Mouse (Mus musculus) layer of hippocampus, postnatal 14 days (tissue): ENCODE results near the gene Ddx49. TPM values are rescaled to one million over a fixed set of nuclear protein-coding genes. Genes with fewer than 3 reads are reported as not detected.
A peak's percentile ranks its signal among the peaks of the same experiment; 100 is the strongest.

Source experiments
- DNase-seq, 2 experiments: peaks; one replicate each; pipeline ENCODE4 v3.0.0; 2021 to 2022; ENCODE audit warnings: low spot score in 2 of 2, mixed read lengths in 1 of 2
- total RNA-seq, 2 experiments: library from RNA; stranded (reverse); gene quantifications; 2 replicates each; pipeline ENCODE4 v1.2.3; 2021

Ddx49 gene
- total RNA-seq, 2 experiments from 2014 or later = 41.4 to 53.6 TPM

- no peak for DNase-seq
Measured at GRCm38 (mm10) chr8:70323716-70324115, 21.4 kb upstream of the Ddx49 start.

- DNase-seq = no peak
Measured at GRCm38 (mm10) chr8:70317872-70318271, 15.6 kb upstream of the Ddx49 start.

- DNase-seq = peak; percentile 79 to 95
Measured at GRCm38 (mm10) chr8:70316511-70317504, 14.5 kb upstream of the Ddx49 start.

- peak; percentile 80 to 89 for DNase-seq
Measured at GRCm38 (mm10) chr8:70315624-70316510, 13.6 kb upstream of the Ddx49 start, which contains the start of gene Cers1. Gene Cers1 (plus strand): TSS chr8:70315775.

- DNase-seq = no peak
Measured at GRCm38 (mm10) chr8:70313399-70313798, 11.1 kb upstream of the Ddx49 start.

- DNase-seq = no peak
Measured at GRCm38 (mm10) chr8:70309311-70309710, 7.0 kb upstream of the Ddx49 start.

GRCm38 (mm10) chr8:70302901-70303300 is 612 bp upstream of the Ddx49 start:
- DNase-seq = no peak

- DNase-seq = no peak
Measured at GRCm38 (mm10) chr8:70300881-70301280, 1.4 kb downstream of the Ddx49 start.

GRCm38 (mm10) chr8:70293988-70294405 is 8.3 kb downstream of the Ddx49 start:
- DNase-seq = peak; percentile 55 to 75

GRCm38 (mm10) chr8:70286737-70287136 is 15.6 kb downstream of the Ddx49 start:
- no peak for DNase-seq

GRCm38 (mm10) chr8:70285304-70285703 is 17.0 kb downstream of the Ddx49 start:
- no peak for DNase-seq

GRCm38 (mm10) chr8:70284421-70284820 is 17.9 kb downstream of the Ddx49 start:
- DNase-seq = no peak

GRCm38 (mm10) chr8:70283136-70284077 is 18.9 kb downstream of the Ddx49 start:
- DNase-seq = no peak

- DNase-seq = peak; percentile 79 to 81
Measured at GRCm38 (mm10) chr8:70282603-70283135, 19.6 kb downstream of the Ddx49 start, which contains the start of gene Homer3. Gene Homer3 (plus strand): TSS chr8:70282827.

- peak in 1 of 2 experiments; percentile 44 for DNase-seq
Measured at GRCm38 (mm10) chr8:70281001-70281400, 21.3 kb downstream of the Ddx49 start.

- DNase-seq = no peak
Measured at GRCm38 (mm10) chr8:70279266-70279665, 23.0 kb downstream of the Ddx49 start.

- no peak for DNase-seq
Measured at GRCm38 (mm10) chr8:70278175-70278574, 24.1 kb downstream of the Ddx49 start.

- no peak for DNase-seq
Measured at GRCm38 (mm10) chr8:70276476-70276875, 25.8 kb downstream of the Ddx49 start.

GRCm38 (mm10) chr8:70274350-70274749 is 27.9 kb downstream of the Ddx49 start:
- DNase-seq = no peak

GRCm38 (mm10) chr8:70272949-70273348 is 29.3 kb downstream of the Ddx49 start:
- DNase-seq = no peak
